Mouse (Mus musculus): ENCODE data around the gene Tln2. TPM values are rescaled to one million over a fixed set of nuclear protein-coding genes. Genes with fewer than 3 reads are reported as not detected.
"Not testable (repeated sequence)": the region's sequence is repeated elsewhere in the genome, so short reads cannot be mapped to it uniquely, and the experiment has no call there.

Gene Tln2
- polyA plus RNA-seq, 1 experiment, result 33.0 TPM

- peaks cover 23% of the 10 kb centered on the region for H3K4me1 ChIP-seq (ENCODE audit: control insufficient read depth, insufficient read depth, low read length)
- TF ChIP-seq POLR2A (IDR thresholded peaks at IDR 0.05; ENCODE audit: insufficient read depth, low read depth, low read length), result no peak
- TF ChIP-seq CTCF (IDR thresholded peaks at IDR 0.05; ENCODE audit: insufficient read depth, low read depth, low read length), result no peak
- H3K4me3 ChIP-seq (ENCODE audit: insufficient read depth, low read depth, low read length), result no peak overlapping the region
- H3K27ac ChIP-seq (ENCODE audit: insufficient read depth, low read depth, low read length), result no peak overlapping the region
- 84% methylated on average over 6 of the region's 6 CpGs for WGBS
Observed at GRCm38 (mm10) chr9:67297236-67297889, 262.1 kb downstream of the Tln2 start.

- H3K4me1 ChIP-seq (ENCODE audit: control insufficient read depth, insufficient read depth, low read length), result no peaks in the 10 kb centered on the region
- TF ChIP-seq POLR2A (IDR thresholded peaks at IDR 0.05; ENCODE audit: insufficient read depth, low read depth, low read length), result no peak
- TF ChIP-seq CTCF (IDR thresholded peaks at IDR 0.05; ENCODE audit: insufficient read depth, low read depth, low read length), result no peak
- WGBS, result 85% methylated on average over 4 of the region's 4 CpGs
- H3K27ac ChIP-seq (ENCODE audit: insufficient read depth, low read depth, low read length), result no peak overlapping the region
- H3K4me3 ChIP-seq (ENCODE audit: insufficient read depth, low read depth, low read length), result no peak overlapping the region
Observed at GRCm38 (mm10) chr9:67287457-67287856, 272.0 kb downstream of the Tln2 start.

GRCm38 (mm10) chr9:67286801-67287200 lies 272.7 kb downstream of the Tln2 start:
- Histone ChIP-seq H3K4me3 (ENCODE audit: insufficient read depth, low read depth, low read length) (no peak overlapping the region), H3K27ac (ENCODE audit: insufficient read depth, low read depth, low read length) (no peak overlapping the region), H3K4me1 (ENCODE audit: control insufficient read depth, insufficient read depth, low read length) (no peaks in the 10 kb centered on the region)
- TF ChIP-seq CTCF (IDR thresholded peaks at IDR 0.05; ENCODE audit: insufficient read depth, low read depth, low read length), result no peak
- no peak for TF ChIP-seq POLR2A (IDR thresholded peaks at IDR 0.05; ENCODE audit: insufficient read depth, low read depth, low read length)
- 93% methylated on average over 3 of the region's 3 CpGs for WGBS

- 76% methylated on average over 3 of the region's 3 CpGs for whole genome bisulfite sequencing
- Histone ChIP-seq H3K27ac (ENCODE audit: insufficient read depth, low read depth, low read length) (no peak overlapping the region), H3K4me1 (ENCODE audit: control insufficient read depth, insufficient read depth, low read length) (no peaks in the 10 kb centered on the region), H3K4me3 (ENCODE audit: insufficient read depth, low read depth, low read length) (no peak overlapping the region)
- TF ChIP-seq CTCF (IDR thresholded peaks at IDR 0.05; ENCODE audit: insufficient read depth, low read depth, low read length) (no peak), POLR2A (IDR thresholded peaks at IDR 0.05; ENCODE audit: insufficient read depth, low read depth, low read length) (no peak)
Observed at GRCm38 (mm10) chr9:67285544-67285943, 274.0 kb downstream of the Tln2 start.

- Histone ChIP-seq H3K4me1 (ENCODE audit: control insufficient read depth, insufficient read depth, low read length) (no peaks in the 10 kb centered on the region), H3K27ac (ENCODE audit: insufficient read depth, low read depth, low read length) (no peak overlapping the region), H3K4me3 (ENCODE audit: insufficient read depth, low read depth, low read length) (no peak overlapping the region)
- WGBS, result 76% methylated on average over 6 of the region's 6 CpGs
- TF ChIP-seq POLR2A (IDR thresholded peaks at IDR 0.05; ENCODE audit: insufficient read depth, low read depth, low read length) (no peak), CTCF (IDR thresholded peaks at IDR 0.05; ENCODE audit: insufficient read depth, low read depth, low read length) (no peak)
Observed at GRCm38 (mm10) chr9:67281812-67282211, 277.7 kb downstream of the Tln2 start.

GRCm38 (mm10) chr9:67280311-67280710 lies 279.2 kb downstream of the Tln2 start:
- not testable (repeated sequence) for H3K4me1 ChIP-seq (ENCODE audit: control insufficient read depth, insufficient read depth, low read length)

GRCm38 (mm10) chr9:67276446-67276845 lies 283.1 kb downstream of the Tln2 start:
- no peaks in the 10 kb centered on the region for H3K4me1 ChIP-seq (ENCODE audit: control insufficient read depth, insufficient read depth, low read length)
- H3K27ac ChIP-seq (ENCODE audit: insufficient read depth, low read depth, low read length), result no peak overlapping the region
- no peak overlapping the region for H3K4me3 ChIP-seq (ENCODE audit: insufficient read depth, low read depth, low read length)
- TF ChIP-seq CTCF (IDR thresholded peaks at IDR 0.05; ENCODE audit: insufficient read depth, low read depth, low read length) (no peak), POLR2A (IDR thresholded peaks at IDR 0.05; ENCODE audit: insufficient read depth, low read depth, low read length) (no peak)
- WGBS, result 81% methylated on average over 6 of the region's 6 CpGs

More at GRCm38 (mm10) chr9:67280311-67280710, 279.2 kb downstream of the Tln2 start:
- H3K27ac ChIP-seq (ENCODE audit: insufficient read depth, low read depth, low read length); H3K4me3 ChIP-seq (ENCODE audit: insufficient read depth, low read depth, low read length): not testable (repeated sequence)

GRCm38 (mm10) chr9:67274296-67274695 lies 285.2 kb downstream of the Tln2 start:
- TF ChIP-seq CTCF (IDR thresholded peaks at IDR 0.05; ENCODE audit: insufficient read depth, low read depth, low read length) (no peak), POLR2A (IDR thresholded peaks at IDR 0.05; ENCODE audit: insufficient read depth, low read depth, low read length) (no peak)
- WGBS, result 65% methylated on average over 3 of the region's 3 CpGs
- Histone ChIP-seq H3K4me1 (ENCODE audit: control insufficient read depth, insufficient read depth, low read length) (no peaks in the 10 kb centered on the region), H3K4me3 (ENCODE audit: insufficient read depth, low read depth, low read length) (no peak overlapping the region), H3K27ac (ENCODE audit: insufficient read depth, low read depth, low read length) (no peak overlapping the region)

GRCm38 (mm10) chr9:67273362-67273761 lies 286.1 kb downstream of the Tln2 start:
- H3K4me1 ChIP-seq (ENCODE audit: control insufficient read depth, insufficient read depth, low read length), result no peaks in the 10 kb centered on the region
- TF ChIP-seq POLR2A (IDR thresholded peaks at IDR 0.05; ENCODE audit: insufficient read depth, low read depth, low read length), result no peak
- TF ChIP-seq CTCF (IDR thresholded peaks at IDR 0.05; ENCODE audit: insufficient read depth, low read depth, low read length), result no peak
- no peak overlapping the region for H3K4me3 ChIP-seq (ENCODE audit: insufficient read depth, low read depth, low read length)
- H3K27ac ChIP-seq (ENCODE audit: insufficient read depth, low read depth, low read length), result no peak overlapping the region

- Histone ChIP-seq H3K4me1 (ENCODE audit: control insufficient read depth, insufficient read depth, low read length) (peaks cover under 1% of the 10 kb centered on the region; the same call in 1 of the 2 replicates), H3K27ac (ENCODE audit: insufficient read depth, low read depth, low read length) (no peak overlapping the region), H3K4me3 (ENCODE audit: insufficient read depth, low read depth, low read length) (no peak overlapping the region)
- 74% methylated on average over 7 of the region's 7 CpGs for WGBS
- TF ChIP-seq POLR2A (IDR thresholded peaks at IDR 0.05; ENCODE audit: insufficient read depth, low read depth, low read length) (no peak), CTCF (IDR thresholded peaks at IDR 0.05; ENCODE audit: insufficient read depth, low read depth, low read length) (no peak)
Observed at GRCm38 (mm10) chr9:67270734-67271133, 288.8 kb downstream of the Tln2 start.

All from olfactory bulb, adult 2 months (tissue).